Mouse (Mus musculus) C2C12 (cell line): ENCODE data around the gene Wdr18. TPM values are rescaled to one million over a fixed set of nuclear protein-coding genes. Genes with fewer than 3 reads are reported as not detected.
A peak's percentile ranks its signal among the peaks of the same experiment; 100 is the strongest.

Experiments
- H3K27me3 ChIP-seq: one replicate; pipeline ENCODE4 v1.6.1; 2011; ENCODE audit not compliant: control insufficient read depth, insufficient read depth, insufficient read length
- H3K36me3 ChIP-seq: one replicate; pipeline ENCODE4 v1.6.1; 2011; ENCODE audit not compliant: control insufficient read depth, insufficient read depth
- H3K4me3 ChIP-seq: one replicate; pipeline ENCODE4 v1.5.1; 2011; ENCODE audit warnings: mild to moderate bottlenecking, control low read depth; ENCODE audit not compliant: poor library complexity, insufficient read depth, severe bottlenecking
- H3K79me2 ChIP-seq: one replicate; pipeline ENCODE4 v1.6.1; 2011; ENCODE audit not compliant: control insufficient read depth, insufficient read depth
- H3K79me3 ChIP-seq: one replicate; pipeline ENCODE4 v1.6.1; 2011; ENCODE audit warnings: low read depth, control low read depth
- H3ac ChIP-seq: one replicate; pipeline ENCODE3; 2011; ENCODE audit warnings: low read depth; ENCODE audit not compliant: control insufficient read depth, insufficient read length
- CEBPB ChIP-seq: IDR thresholded peaks from one replicate; pipeline ENCODE4 v1.6.1; 2011; ENCODE audit warnings: low read depth, mild to moderate bottlenecking, control low read depth, moderate library complexity
- CTCF ChIP-seq: IDR thresholded peaks from one replicate; pipeline ENCODE4 v1.5.1; 2011; ENCODE audit not compliant: control insufficient read depth, insufficient read depth, insufficient read length
- FOSL1 ChIP-seq: IDR thresholded peaks from one replicate; pipeline ENCODE4 v1.8.0; 2011; ENCODE audit warnings: mild to moderate bottlenecking, low read length; ENCODE audit not compliant: poor library complexity, insufficient read depth, severe bottlenecking
- MAX ChIP-seq: IDR thresholded peaks from one replicate; pipeline ENCODE4 v1.6.1; 2011; ENCODE audit warnings: mild to moderate bottlenecking, control low read depth
- MYOD1 ChIP-seq: IDR thresholded peaks from one replicate; pipeline ENCODE4 v1.6.1; 2011; ENCODE audit warnings: low read depth; ENCODE audit not compliant: control insufficient read depth, insufficient read length
- MYOG ChIP-seq: IDR thresholded peaks from one replicate; pipeline ENCODE4 v1.6.1; 2011; ENCODE audit not compliant: control insufficient read depth, insufficient read length; ENCODE audit errors: extremely low read depth
- USF1 ChIP-seq: IDR thresholded peaks from one replicate; pipeline ENCODE4 v1.6.1; 2011; ENCODE audit warnings: low read depth, mild to moderate bottlenecking, control low read depth, moderate library complexity
- polyA plus RNA-seq: library from polyadenylated mRNA; unstranded; fragments of >200 nt; fragmentation: generic; extraction: Trizol; gene quantifications from one replicate; pipeline ENCODE4 v1.2.1, GENCODE M21; 2012; ENCODE audit warnings: missing spikeins

The Wdr18 gene
- polyA plus RNA-seq, 1 experiment, result 48.6 TPM

- H3K36me3 ChIP-seq, result peaks cover 41% of the 10 kb centered on the region
- peak overlapping the region; percentile 87 for H3ac ChIP-seq
- H3K4me3 ChIP-seq, result peak overlapping the region; percentile 66
- peaks cover 14% of the 10 kb centered on the region for H3K79me2 ChIP-seq
- TF ChIP-seq USF1 (no peak), FOSL1 (no peak), MAX (peak; percentile 64)
- H3K79me3 ChIP-seq, result peaks cover 2% of the 10 kb centered on the region
- no peaks in the 10 kb centered on the region for H3K27me3 ChIP-seq
Measured at GRCm38 (mm10) chr10:79997034-79997760, 37.2 kb downstream of the Wdr18 start.

- Histone ChIP-seq H3ac (peak overlapping the region; percentile 47), H3K79me3 (peaks cover 2% of the 10 kb centered on the region), H3K4me3 (peak overlapping the region; percentile 66), H3K79me2 (peaks cover 8% of the 10 kb centered on the region), H3K36me3 (peaks cover 34% of the 10 kb centered on the region), H3K27me3 (no peaks in the 10 kb centered on the region)
- TF ChIP-seq USF1 (no peak), MAX (no peak), CEBPB (no peak), FOSL1 (no peak), MYOD1 (no peak), CTCF (no peak), MYOG (no peak)
Measured at GRCm38 (mm10) chr10:79997819-79998218, 37.9 kb downstream of the Wdr18 start.

- no peaks in the 10 kb centered on the region for H3K79me2 ChIP-seq
- H3K4me3 ChIP-seq, result no peak overlapping the region
- no peak overlapping the region for H3ac ChIP-seq
- TF ChIP-seq MAX (no peak), FOSL1 (no peak), USF1 (no peak), CEBPB (no peak), MYOG (no peak), MYOD1 (no peak), CTCF (no peak)
- H3K36me3 ChIP-seq, result peaks cover 10% of the 10 kb centered on the region
- no peaks in the 10 kb centered on the region for H3K79me3 ChIP-seq
- no peaks in the 10 kb centered on the region for H3K27me3 ChIP-seq
Measured at GRCm38 (mm10) chr10:80001945-80002344, 42.0 kb downstream of the Wdr18 start.

- H3K36me3 ChIP-seq, result peaks cover 10% of the 10 kb centered on the region
- no peaks in the 10 kb centered on the region for H3K27me3 ChIP-seq
- no peak overlapping the region for H3K4me3 ChIP-seq
- H3K79me3 ChIP-seq, result no peaks in the 10 kb centered on the region
- no peak for TF ChIP-seq CEBPB
- TF ChIP-seq FOSL1, result no peak
- no peak for TF ChIP-seq MAX
- no peak for TF ChIP-seq CTCF
- no peak for TF ChIP-seq MYOD1
- no peak for TF ChIP-seq MYOG
- no peak for TF ChIP-seq USF1
- no peak overlapping the region for H3ac ChIP-seq
- H3K79me2 ChIP-seq, result no peaks in the 10 kb centered on the region
Measured at GRCm38 (mm10) chr10:80002829-80003228, 42.9 kb downstream of the Wdr18 start.

- peaks cover 10% of the 10 kb centered on the region for H3K36me3 ChIP-seq
- TF ChIP-seq CEBPB (no peak), MYOG (no peak), MAX (no peak), FOSL1 (no peak), USF1 (no peak), MYOD1 (no peak), CTCF (no peak)
- no peaks in the 10 kb centered on the region for H3K27me3 ChIP-seq
- no peaks in the 10 kb centered on the region for H3K79me2 ChIP-seq
- H3K4me3 ChIP-seq, result no peak overlapping the region
- H3K79me3 ChIP-seq, result no peaks in the 10 kb centered on the region
- H3ac ChIP-seq, result no peak overlapping the region
Measured at GRCm38 (mm10) chr10:80003374-80004232, 43.7 kb downstream of the Wdr18 start.
